Comparison of ENCODE assay signal across 12 mouse cellular contexts in the genomic region with DNA sequence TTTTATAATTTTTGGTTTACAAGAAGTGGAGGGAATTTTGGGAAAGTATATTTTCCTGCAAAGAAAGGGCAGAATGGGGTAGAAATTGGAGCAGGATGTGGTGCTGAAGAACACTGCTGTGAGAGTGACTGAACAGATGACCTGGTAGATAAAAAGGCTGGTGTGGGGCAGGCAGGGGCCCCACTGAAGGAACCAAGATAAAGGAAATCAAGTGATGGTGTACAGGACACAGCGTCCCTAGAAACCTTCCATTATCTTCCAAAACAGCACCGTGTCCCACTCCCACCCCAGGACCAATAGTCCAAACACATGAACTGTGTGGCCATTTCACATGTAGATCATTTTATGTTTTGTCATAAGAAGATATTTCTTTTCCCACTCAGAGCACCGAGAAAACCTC.
"Had no signal": no experiment of that assay in that cellular context is flagged by ENCODE, and none has a peak within 500 bp of the region (broad histone marks: within the 10 kb centered on the region; RNA-seq: fewer than 3 reads in every experiment).

No protein-coding gene starts in this region.

- H3K4me1 ChIP-seq: megakaryocyte, embryonic 14.5 days; neural tube, embryonic 12.5 days had no signal

- H3K4me3 ChIP-seq: limb, embryonic 12.5 days; lung, embryonic 15.5 days; megakaryocyte, embryonic 14.5 days; midbrain, embryonic 15.5 days; neural tube, embryonic 12.5 days had no signal

- H3K4me2 ChIP-seq: limb, embryonic 12.5 days; lung, embryonic 15.5 days; midbrain, embryonic 11.5 days; midbrain, embryonic 15.5 days; neural tube, embryonic 12.5 days had no signal

- DNase-seq: kidney, adult 8-10 months; kidney, postnatal 25 days; lung, postnatal 14 days; spleen, adult 18-20 months had no signal

- H3K27ac ChIP-seq: limb, embryonic 12.5 days; lung, embryonic 15.5 days; macrophage; midbrain, embryonic 15.5 days; neural tube, embryonic 12.5 days had no signal

- ATAC-seq: intestine, embryonic 16.5 days; midbrain, embryonic 15.5 days had no signal

- H3K36me3 ChIP-seq: limb, embryonic 12.5 days; lung, embryonic 15.5 days; midbrain, embryonic 15.5 days; neural tube, embryonic 12.5 days had no signal

- H3K27me3 ChIP-seq: limb, embryonic 12.5 days; lung, embryonic 15.5 days; megakaryocyte, embryonic 14.5 days; midbrain, embryonic 15.5 days; neural tube, embryonic 12.5 days had no signal

- H3K9ac ChIP-seq: limb, embryonic 12.5 days; lung, embryonic 15.5 days; midbrain, embryonic 15.5 days; neural tube, embryonic 12.5 days had no signal

- H3K9me3 ChIP-seq: lung, embryonic 15.5 days; midbrain, embryonic 15.5 days; neural tube, embryonic 12.5 days had no signal
